Mouse (Mus musculus) lung, adult 18-20 months (tissue): ENCODE measurements around the gene Inpp5f.
"Not testable (repeated sequence)": the region's sequence is repeated elsewhere in the genome, so short reads cannot be mapped to it uniquely, and the experiment has no call there.

Experiments
- DNase-seq, 2 experiments: peaks; one replicate each; pipeline ENCODE4 v3.0.0; 2022; ENCODE audit warnings: mixed read lengths in 2 of 2

Inpp5f gene

GRCm38 (mm10) chr7:128596274-128596673, 14.9 kb upstream of the Inpp5f start:
- no peak for DNase-seq

GRCm38 (mm10) chr7:128599072-128599471, 12.1 kb upstream of the Inpp5f start:
- no peak for DNase-seq

- no peak for DNase-seq
These were observed 9.3 kb upstream of the Inpp5f start for GRCm38 (mm10) chr7:128601826-128602225.

GRCm38 (mm10) chr7:128609936-128610335, 1.2 kb upstream of the Inpp5f start:
- DNase-seq: not testable (repeated sequence)

- no peak for DNase-seq
These were observed 638 bp upstream of the Inpp5f start for GRCm38 (mm10) chr7:128610490-128610889.

GRCm38 (mm10) chr7:128611799-128612411, 777 bp downstream of the Inpp5f start:
- DNase-seq: no peak

- no peak for DNase-seq
These were observed 1.5 kb downstream of the Inpp5f start for GRCm38 (mm10) chr7:128612521-128613181.

GRCm38 (mm10) chr7:128613578-128613977, 2.5 kb downstream of the Inpp5f start:
- DNase-seq: no peak

- DNase-seq: no peak
These were observed 6.5 kb downstream of the Inpp5f start for GRCm38 (mm10) chr7:128617587-128617986.

GRCm38 (mm10) chr7:128620178-128620577, 9.1 kb downstream of the Inpp5f start:
- DNase-seq: no peak

GRCm38 (mm10) chr7:128622266-128622961, 11.3 kb downstream of the Inpp5f start:
- peak; percentile 56 to 69 for DNase-seq

GRCm38 (mm10) chr7:128622994-128623393, 11.9 kb downstream of the Inpp5f start:
- DNase-seq: no peak

GRCm38 (mm10) chr7:128625382-128625781, 14.3 kb downstream of the Inpp5f start:
- no peak for DNase-seq

- DNase-seq: no peak
These were observed 15.5 kb downstream of the Inpp5f start for GRCm38 (mm10) chr7:128626601-128627000.

- no peak for DNase-seq
These were observed 16.1 kb downstream of the Inpp5f start for GRCm38 (mm10) chr7:128627251-128627650.

- no peak for DNase-seq
These were observed 16.6 kb downstream of the Inpp5f start for GRCm38 (mm10) chr7:128627723-128628122.

GRCm38 (mm10) chr7:128633156-128633555, 22.0 kb downstream of the Inpp5f start:
- DNase-seq: peak in 1 of 2 experiments; percentile 17

- DNase-seq: peak in 1 of 2 experiments; percentile 16
These were observed 28.9 kb downstream of the Inpp5f start for GRCm38 (mm10) chr7:128639925-128640485.

- DNase-seq: no peak
These were observed 30.4 kb downstream of the Inpp5f start for GRCm38 (mm10) chr7:128641571-128641970.

- no peak for DNase-seq
These were observed 31.3 kb downstream of the Inpp5f start for GRCm38 (mm10) chr7:128642386-128642785.

- no peak for DNase-seq
These were observed 45.8 kb downstream of the Inpp5f start for GRCm38 (mm10) chr7:128656970-128657369.

GRCm38 (mm10) chr7:128663906-128664305, 52.8 kb downstream of the Inpp5f start:
- no peak for DNase-seq

GRCm38 (mm10) chr7:128664861-128665377, 53.8 kb downstream of the Inpp5f start:
- DNase-seq: no peak
